Mouse (Mus musculus) E14TG2a.4 (cell line): Measurements from ENCODE around the gene Col11a2.

Source experiments
- CTCF ChIP-seq: conservative IDR thresholded peaks from 2 replicates; pipeline ENCODE4 v1.5.1; 2014; ENCODE audit warnings: low read length
- NANOG ChIP-seq: IDR thresholded peaks from 2 replicates; pipeline ENCODE4 v1.6.1; 2014; ENCODE audit warnings: borderline replicate concordance, low read length, mixed read lengths
- POU5F1 ChIP-seq: IDR thresholded peaks from 2 replicates; pipeline ENCODE4 v1.6.1; 2014; ENCODE audit warnings: low read length, borderline replicate concordance

DNA sequence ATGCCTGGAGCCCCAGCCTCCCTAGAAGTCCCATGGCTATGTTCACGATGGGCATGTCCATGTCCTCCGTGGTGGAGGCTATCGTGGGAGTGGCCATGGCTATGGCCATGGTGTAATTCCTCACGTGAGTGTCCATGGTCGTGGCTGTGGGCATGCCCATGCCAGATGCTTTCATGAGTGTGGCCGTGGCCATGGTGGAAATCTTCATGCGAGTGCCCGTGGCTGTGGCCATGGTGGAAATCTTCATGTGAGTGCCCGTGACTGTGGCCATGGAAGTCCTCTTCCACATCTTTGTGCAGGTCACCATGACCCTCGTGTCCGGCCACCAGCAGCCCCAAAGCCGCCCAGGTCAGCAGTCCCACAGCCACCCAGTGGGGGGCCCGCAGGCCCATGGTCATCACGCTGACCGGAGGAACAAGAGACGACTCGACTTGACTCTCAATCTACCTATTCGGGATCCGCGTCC lies 8.3 kb upstream of the Col11a2 start:
- TF ChIP-seq CTCF, result no peak
- TF ChIP-seq NANOG, result no peak
- TF ChIP-seq POU5F1, result no peak
